Mouse (Mus musculus): ENCODE results near the gene Idi1.
"Not testable (repeated sequence)": the region's sequence is repeated elsewhere in the genome, so short reads cannot be mapped to it uniquely, and the experiment has no call there.

Idi1 gene

GRCm38 (mm10) chr13:8883870-8884269 lies 1.4 kb upstream of the Idi1 start:
- in situ Hi-C loops (cut with MboI, MseI), result not testable (repeated sequence)

- in situ Hi-C loops (cut with MboI, MseI), result loop anchor here (5.0 kb wide), 1 partner anchor 91 kb away; no protein-coding TSS in a partner anchor
Observed at GRCm38 (mm10) chr13:8886185-8886560, 872 bp downstream of the Idi1 start.

DNA sequence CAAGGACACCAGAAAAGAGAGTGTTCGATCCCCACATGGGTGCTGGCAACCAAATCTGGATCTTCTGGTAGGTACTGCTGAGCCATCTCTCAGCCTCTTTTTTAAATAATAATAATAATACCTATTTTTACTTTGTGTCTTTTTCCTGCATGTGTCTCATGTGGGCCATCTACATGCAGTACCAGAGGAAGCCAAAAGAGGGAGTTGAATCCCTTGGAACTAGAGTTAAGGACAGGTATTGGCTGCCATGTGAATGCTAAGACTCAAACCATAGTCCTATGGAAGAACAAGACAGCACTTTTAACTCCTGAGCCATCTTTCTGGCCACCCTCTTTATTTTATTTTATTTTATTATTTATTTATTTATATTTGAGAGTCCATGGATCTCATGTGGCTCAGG lies 3.3 kb downstream of the Idi1 start:
- in situ Hi-C loops (cut with MboI, MseI), result loop anchor here (5.0 kb wide), 1 partner anchor 89 kb away; no protein-coding TSS in a partner anchor

DNA sequence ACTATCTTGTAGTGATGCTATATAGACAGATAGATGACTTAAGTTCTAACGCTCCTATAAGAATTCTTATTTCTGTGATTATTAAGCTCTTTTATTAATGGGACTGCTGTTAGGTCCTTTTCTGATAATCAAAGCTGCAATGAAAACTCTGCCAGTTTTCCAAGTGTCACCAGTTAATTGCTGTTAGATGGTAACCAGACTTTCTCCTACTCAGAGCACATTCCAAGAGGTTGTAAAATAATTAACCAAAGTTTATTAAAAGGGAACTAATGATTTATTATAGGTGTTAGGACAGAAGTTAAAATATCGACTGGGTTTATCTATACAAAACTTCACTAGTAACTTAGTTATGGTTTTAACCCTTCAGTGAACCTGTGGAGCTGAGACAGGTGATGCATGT lies 20.7 kb downstream of the Idi1 start:
- in situ Hi-C loops (cut with MboI, MseI), result not testable (repeated sequence)

GRCm38 (mm10) chr13:8913890-8914289 lies 28.6 kb downstream of the Idi1 start:
- in situ Hi-C loops (cut with MboI, MseI), result not testable (repeated sequence)

DNA sequence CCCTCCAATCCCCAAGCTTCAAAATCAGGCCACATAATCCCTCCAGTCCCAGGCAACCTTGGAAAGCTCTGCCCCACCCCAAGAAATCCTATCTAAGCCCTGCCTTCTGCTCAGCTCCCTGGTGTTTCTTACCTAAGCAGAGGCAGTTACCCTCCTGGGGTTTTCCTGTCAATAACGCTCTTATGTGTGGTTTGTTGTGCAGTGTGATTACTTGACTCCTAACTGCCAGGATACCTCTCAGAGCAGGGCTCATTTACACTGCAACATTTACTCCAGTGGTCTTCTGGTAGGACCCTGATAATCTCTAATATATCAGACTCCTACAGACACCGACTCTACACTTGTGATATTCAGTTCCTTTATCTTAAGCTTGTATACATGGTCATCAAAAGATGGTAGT lies 48.2 kb downstream of the Idi1 start:
- in situ Hi-C loops (cut with MboI, MseI), result no loop called here

GRCm38 (mm10) chr13:8937611-8938140 lies 52.4 kb downstream of the Idi1 start:
- in situ Hi-C loops (cut with MboI, MseI), result not testable (repeated sequence)

DNA sequence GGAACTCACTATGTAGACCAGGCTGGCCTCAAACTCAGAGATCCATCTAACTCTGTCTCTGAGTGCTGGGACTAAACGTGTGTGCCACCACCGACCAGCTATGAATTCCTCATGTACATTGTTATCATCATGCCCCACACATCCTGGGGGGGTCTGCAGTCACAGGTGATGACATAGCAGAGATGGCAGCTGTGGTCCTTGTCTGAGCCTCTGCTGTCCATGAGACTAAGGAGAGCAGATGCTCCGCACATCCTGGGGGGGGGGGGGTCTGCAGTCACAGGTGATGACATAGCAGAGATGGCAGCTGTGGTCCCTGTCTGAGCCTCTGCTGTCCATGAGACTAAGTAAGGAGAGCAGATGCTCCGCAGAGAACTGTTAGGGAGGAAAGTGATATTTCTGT lies 55.8 kb downstream of the Idi1 start:
- in situ Hi-C loops (cut with MboI, MseI), result not testable (repeated sequence)

DNA sequence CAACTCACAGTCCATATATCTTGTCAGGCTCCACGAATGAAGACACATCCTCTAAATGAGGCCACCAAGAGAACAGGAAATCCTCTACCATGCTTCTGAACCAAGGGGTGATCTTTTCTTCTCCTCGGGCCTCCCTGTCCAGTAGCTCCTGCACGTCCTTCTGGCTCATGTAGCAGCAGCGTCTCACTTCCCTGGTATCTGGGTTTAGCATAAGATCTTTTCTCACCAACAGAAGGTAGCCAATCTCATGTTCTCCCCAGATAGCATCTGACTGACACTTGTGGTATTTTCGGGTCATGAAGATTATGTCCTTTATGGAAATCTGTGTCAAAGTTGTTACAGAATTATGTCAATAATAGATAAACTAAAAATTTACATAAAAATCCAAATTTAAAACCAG lies 56.4 kb downstream of the Idi1 start:
- in situ Hi-C loops (cut with MboI, MseI), result not testable (repeated sequence)

Measured in T-helper 1 cell (primary cell).